Mouse (Mus musculus): ENCODE data around the gene Pus1. TPM values are rescaled to one million over a fixed set of nuclear protein-coding genes. Genes with fewer than 3 reads are reported as not detected.

Gene Pus1
- polyA plus RNA-seq, 1 experiment: 38.6 TPM

DNA sequence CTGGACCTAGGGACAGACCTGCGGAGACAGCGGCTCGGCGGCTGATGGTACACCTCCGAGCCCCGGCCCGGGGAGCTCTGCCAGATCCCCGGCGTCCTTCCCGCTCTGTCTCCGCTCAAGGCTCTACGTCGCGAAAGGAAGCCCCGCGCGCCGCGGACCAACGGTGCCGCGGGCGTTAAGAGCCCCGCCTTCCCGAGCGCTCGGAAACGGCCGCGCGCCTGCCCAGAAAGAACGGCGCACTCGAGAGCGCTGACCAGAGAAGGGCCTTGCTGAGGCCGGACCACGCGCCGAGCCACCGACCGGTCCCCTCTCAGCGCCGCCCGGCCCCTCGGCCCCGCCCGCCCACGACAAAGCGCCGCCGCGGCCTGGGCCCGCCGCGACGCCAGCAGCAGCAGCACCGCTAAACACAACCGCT is 10.4 kb downstream of the Pus1 start:
- WGBS: under 1% methylated on average over 58 of the region's 58 CpGs

DNA sequence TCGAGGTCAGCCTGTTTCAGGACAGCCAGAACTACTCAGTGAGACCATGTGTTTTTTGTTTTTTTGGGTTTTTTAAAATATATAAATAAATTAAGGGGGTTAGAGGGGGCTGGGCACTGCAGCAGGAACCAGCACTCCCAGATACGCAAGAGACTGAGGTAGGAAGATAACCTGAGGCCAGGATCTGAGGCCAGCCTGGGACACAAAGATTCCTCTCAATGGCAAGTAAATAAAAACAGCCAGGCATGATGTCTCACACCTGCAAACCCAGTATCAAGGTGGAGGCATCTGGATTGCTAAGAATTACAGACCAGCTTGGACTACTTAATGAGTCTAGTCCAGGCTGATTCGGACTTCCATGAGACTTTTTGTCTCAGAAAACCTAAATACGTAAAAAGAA is 11.2 kb downstream of the Pus1 start:
- Histone ChIP-seq H3K4me3 (ENCODE audit: insufficient read depth, low read depth, low read length) (peak overlapping the region; percentile 74; the same call in 1 of the 2 replicates), H3K27ac (ENCODE audit: insufficient read depth, low read depth, low read length) (no peak overlapping the region)

More for the DNA sequence above, 10.4 kb downstream of the Pus1 start:
- peak overlapping the region; percentile 74 for H3K4me3 ChIP-seq (ENCODE audit: insufficient read depth, low read depth, low read length)
- H3K4me1 ChIP-seq (ENCODE audit: control insufficient read depth, insufficient read depth, low read length): peaks cover 8% of the 10 kb centered on the region; the same call in 1 of the 2 replicates
- TF ChIP-seq CTCF (conservative IDR thresholded peaks at IDR 0.05; ENCODE audit: insufficient read depth, insufficient read length, low read depth, low read length): no peak
- TF ChIP-seq POLR2A (IDR thresholded peaks at IDR 0.05; ENCODE audit: low read depth, low read length): no peak
- H3K27me3 ChIP-seq (replicated peaks; ENCODE audit: control insufficient read depth, insufficient read depth, low read length): no peaks in the 10 kb centered on the region
- peak overlapping the region; percentile 63 for H3K27ac ChIP-seq (ENCODE audit: insufficient read depth, low read depth, low read length)
- DNase-seq: no peak
- H3K36me3 ChIP-seq (ENCODE audit: control insufficient read depth, insufficient read depth, low read length): no peaks in the 10 kb centered on the region

DNA sequence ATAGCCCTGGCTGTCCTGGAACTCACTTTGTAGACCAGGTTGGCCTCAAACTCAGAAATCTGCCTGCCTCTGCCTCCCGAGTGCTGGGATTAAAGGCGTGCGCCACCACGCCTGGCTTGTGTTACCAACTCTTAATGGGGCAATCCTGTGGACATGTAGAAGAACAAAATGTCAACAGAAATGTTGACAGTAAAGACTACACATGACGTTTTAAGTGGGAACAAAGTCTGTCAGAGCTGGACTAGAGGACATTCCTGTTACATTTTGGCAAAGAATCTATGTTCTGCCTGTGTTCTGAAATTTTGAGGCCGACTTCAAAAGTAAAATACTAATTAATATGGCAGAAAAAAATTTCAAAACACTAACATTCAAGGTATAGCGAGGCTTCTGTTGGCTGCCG is 16.6 kb downstream of the Pus1 start:
- Histone ChIP-seq H3K4me3 (ENCODE audit: insufficient read depth, low read depth, low read length) (no peak overlapping the region), H3K27me3 (replicated peaks; ENCODE audit: control insufficient read depth, insufficient read depth, low read length) (no peaks in the 10 kb centered on the region), H3K27ac (ENCODE audit: insufficient read depth, low read depth, low read length) (no peak overlapping the region), H3K36me3 (ENCODE audit: control insufficient read depth, insufficient read depth, low read length) (no peaks in the 10 kb centered on the region), H3K4me1 (ENCODE audit: control insufficient read depth, insufficient read depth, low read length) (peaks cover 3% of the 10 kb centered on the region; the same call in 1 of the 2 replicates)
- 90% methylated on average over 8 of the region's 8 CpGs for WGBS
- DNase-seq: no peak
- TF ChIP-seq CTCF (conservative IDR thresholded peaks at IDR 0.05; ENCODE audit: insufficient read depth, insufficient read length, low read depth, low read length) (no peak), POLR2A (IDR thresholded peaks at IDR 0.05; ENCODE audit: low read depth, low read length) (no peak)

More for the DNA sequence above, 11.2 kb downstream of the Pus1 start:
- no peak for DNase-seq
- Histone ChIP-seq H3K36me3 (ENCODE audit: control insufficient read depth, insufficient read depth, low read length) (no peaks in the 10 kb centered on the region), H3K4me1 (ENCODE audit: control insufficient read depth, insufficient read depth, low read length) (peaks cover 8% of the 10 kb centered on the region; the same call in 1 of the 2 replicates), H3K27me3 (replicated peaks; ENCODE audit: control insufficient read depth, insufficient read depth, low read length) (no peaks in the 10 kb centered on the region)
- TF ChIP-seq CTCF (conservative IDR thresholded peaks at IDR 0.05; ENCODE audit: insufficient read depth, insufficient read length, low read depth, low read length) (no peak), POLR2A (IDR thresholded peaks at IDR 0.05; ENCODE audit: low read depth, low read length) (no peak)
- 43% methylated on average over 4 of the region's 4 CpGs for WGBS

DNA sequence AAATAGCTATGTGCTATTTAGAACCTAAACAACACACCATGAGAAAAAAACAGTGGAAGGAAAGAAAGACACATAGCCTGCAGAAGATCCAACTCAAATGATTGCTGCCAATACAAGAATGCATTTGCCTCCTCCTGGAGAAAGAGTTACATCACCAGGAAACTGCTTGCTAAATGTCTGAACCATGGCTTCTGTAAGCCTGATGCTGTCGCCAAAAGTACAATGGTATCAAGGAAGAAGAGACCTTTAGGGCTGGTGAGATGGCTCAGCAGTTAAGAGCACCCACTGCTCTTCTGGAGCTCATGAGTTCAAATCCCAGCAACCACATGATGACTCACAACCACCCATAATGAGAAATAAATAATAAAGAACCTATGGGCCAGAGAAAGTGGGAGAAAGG is 35.4 kb downstream of the Pus1 start:
- no peak overlapping the region for H3K27ac ChIP-seq (ENCODE audit: insufficient read depth, low read depth, low read length)
- 71% methylated on average over 1 of the region's 1 CpGs for WGBS
- H3K36me3 ChIP-seq (ENCODE audit: control insufficient read depth, insufficient read depth, low read length): no peaks in the 10 kb centered on the region
- DNase-seq: no peak
- no peaks in the 10 kb centered on the region for H3K27me3 ChIP-seq (replicated peaks; ENCODE audit: control insufficient read depth, insufficient read depth, low read length)
- TF ChIP-seq CTCF (conservative IDR thresholded peaks at IDR 0.05; ENCODE audit: insufficient read depth, insufficient read length, low read depth, low read length): no peak
- no peak for TF ChIP-seq POLR2A (IDR thresholded peaks at IDR 0.05; ENCODE audit: low read depth, low read length)
- H3K4me3 ChIP-seq (ENCODE audit: insufficient read depth, low read depth, low read length): no peak overlapping the region
- no peaks in the 10 kb centered on the region for H3K4me1 ChIP-seq (ENCODE audit: control insufficient read depth, insufficient read depth, low read length)

DNA sequence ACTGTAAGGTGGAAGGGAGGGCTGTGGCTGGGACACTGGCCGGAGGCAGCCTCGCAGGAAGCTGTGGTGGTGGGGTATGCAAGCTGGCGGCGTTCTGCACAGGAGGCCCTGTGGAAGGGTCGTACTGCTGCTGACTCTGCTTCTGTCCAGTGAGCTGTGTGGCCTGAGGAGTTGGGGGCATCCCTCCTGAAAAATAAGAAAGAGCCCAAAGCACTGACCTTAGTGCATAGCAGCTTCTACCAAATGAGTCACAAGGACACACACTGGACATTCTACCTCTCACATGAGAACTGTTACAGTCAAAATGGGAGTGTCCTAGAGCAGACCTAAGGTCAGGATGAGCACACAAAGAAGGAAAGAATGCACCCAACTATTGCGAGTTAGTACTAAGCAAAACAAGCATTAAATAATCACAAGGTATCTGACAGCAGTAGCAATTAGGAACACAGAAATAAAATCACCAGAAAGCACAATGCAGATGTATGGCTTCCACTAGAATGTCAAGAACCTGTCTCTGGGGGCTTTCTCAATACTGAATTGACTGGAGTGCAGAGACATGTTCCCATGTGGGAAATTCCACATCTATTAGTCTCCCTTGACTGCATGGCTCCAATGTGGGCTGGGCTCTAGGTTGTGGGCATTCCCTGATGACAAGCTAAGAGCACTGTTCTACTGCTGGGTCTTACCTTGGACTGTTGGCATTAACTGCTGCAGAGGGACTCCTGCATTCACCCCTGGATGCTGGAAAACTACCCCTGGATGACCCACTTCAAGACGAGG is 40.8 kb downstream of the Pus1 start:
- WGBS: 89% methylated on average over 7 of the region's 7 CpGs
- DNase-seq: no peak

DNA sequence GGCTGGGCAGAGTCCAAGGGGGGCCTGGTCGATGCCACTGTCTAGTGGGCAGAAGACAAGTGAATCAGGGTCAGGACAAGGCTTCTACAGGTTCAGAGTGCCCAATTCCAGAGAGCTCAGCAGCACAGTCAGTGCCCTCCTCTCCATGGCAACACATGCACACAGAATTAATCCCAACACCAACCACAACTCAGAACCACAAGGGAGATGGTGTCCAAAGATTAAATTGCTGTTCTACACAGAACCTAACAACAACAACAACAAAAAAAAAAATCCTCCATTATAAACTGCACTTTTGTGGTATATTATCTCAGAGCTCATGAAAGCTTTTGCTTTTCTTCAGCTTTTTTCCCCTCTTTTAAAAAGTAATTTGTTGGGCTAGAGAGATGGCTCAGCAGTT is 44.9 kb downstream of the Pus1 start:
- H3K4me1 ChIP-seq (ENCODE audit: control insufficient read depth, insufficient read depth, low read length): no peaks in the 10 kb centered on the region
- peaks cover 5% of the 10 kb centered on the region for H3K36me3 ChIP-seq (ENCODE audit: control insufficient read depth, insufficient read depth, low read length)
- WGBS: 79% methylated on average over 1 of the region's 1 CpGs
- DNase-seq: no peak
- TF ChIP-seq CTCF (conservative IDR thresholded peaks at IDR 0.05; ENCODE audit: insufficient read depth, insufficient read length, low read depth, low read length): no peak
- no peak for TF ChIP-seq POLR2A (IDR thresholded peaks at IDR 0.05; ENCODE audit: low read depth, low read length)
- H3K27ac ChIP-seq (ENCODE audit: insufficient read depth, low read depth, low read length): no peak overlapping the region
- H3K4me3 ChIP-seq (ENCODE audit: insufficient read depth, low read depth, low read length): no peak overlapping the region
- no peaks in the 10 kb centered on the region for H3K27me3 ChIP-seq (replicated peaks; ENCODE audit: control insufficient read depth, insufficient read depth, low read length)

More for the DNA sequence above, 40.8 kb downstream of the Pus1 start:
- Histone ChIP-seq H3K4me1 (ENCODE audit: control insufficient read depth, insufficient read depth, low read length) (no peaks in the 10 kb centered on the region), H3K27me3 (replicated peaks; ENCODE audit: control insufficient read depth, insufficient read depth, low read length) (no peaks in the 10 kb centered on the region), H3K4me3 (ENCODE audit: insufficient read depth, low read depth, low read length) (no peak overlapping the region), H3K27ac (ENCODE audit: insufficient read depth, low read depth, low read length) (no peak overlapping the region), H3K36me3 (ENCODE audit: control insufficient read depth, insufficient read depth, low read length) (no peaks in the 10 kb centered on the region; the same call in 1 of the 2 replicates)
- TF ChIP-seq POLR2A (IDR thresholded peaks at IDR 0.05; ENCODE audit: low read depth, low read length): no peak

DNA sequence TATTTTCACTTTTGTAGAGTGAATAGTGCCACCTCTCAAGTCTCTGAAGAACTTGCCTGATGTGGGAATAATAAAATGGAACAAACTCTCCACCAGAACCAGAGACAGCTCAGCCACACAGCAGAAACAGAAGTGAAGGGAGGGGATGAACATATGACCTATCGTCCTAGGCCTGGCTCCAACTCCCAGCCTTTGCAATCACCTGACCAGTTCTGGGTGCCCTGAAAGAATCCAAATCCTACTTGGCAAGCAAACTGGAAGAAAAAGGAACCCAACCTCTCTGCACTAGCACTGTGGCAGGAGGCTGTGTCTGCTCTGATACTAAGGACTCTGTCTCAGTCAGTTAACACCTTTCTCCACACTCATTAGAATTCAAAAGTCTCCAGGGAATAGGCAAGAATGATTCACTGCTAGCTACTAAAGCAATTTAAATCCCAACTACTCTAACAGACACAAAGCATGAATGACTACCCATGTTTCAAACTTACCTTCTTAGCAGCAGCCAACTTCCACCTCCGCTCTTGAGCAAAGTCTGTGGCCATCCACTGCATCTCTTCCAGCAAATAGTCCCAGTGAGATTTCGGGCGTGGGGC is 47.1 kb downstream of the Pus1 start:
- TF ChIP-seq POLR2A (IDR thresholded peaks at IDR 0.05; ENCODE audit: low read depth, low read length) (no peak), CTCF (conservative IDR thresholded peaks at IDR 0.05; ENCODE audit: insufficient read depth, insufficient read length, low read depth, low read length) (no peak)
- Histone ChIP-seq H3K27ac (ENCODE audit: insufficient read depth, low read depth, low read length) (no peak overlapping the region), H3K4me3 (ENCODE audit: insufficient read depth, low read depth, low read length) (no peak overlapping the region), H3K4me1 (ENCODE audit: control insufficient read depth, insufficient read depth, low read length) (no peaks in the 10 kb centered on the region), H3K27me3 (replicated peaks; ENCODE audit: control insufficient read depth, insufficient read depth, low read length) (no peaks in the 10 kb centered on the region), H3K36me3 (ENCODE audit: control insufficient read depth, insufficient read depth, low read length) (peaks cover 5% of the 10 kb centered on the region)
- peak; percentile 24 for DNase-seq
- 81% methylated on average over 4 of the region's 4 CpGs for WGBS

Data from kidney, adult 2 months (tissue).